Mouse (Mus musculus) liver, embryonic 12.5 days (tissue): Measurements from ENCODE around the gene Rad51b. TPM values are rescaled to one million over a fixed set of nuclear protein-coding genes. Genes with fewer than 3 reads are reported as not detected.
A peak's percentile ranks its signal among the peaks of the same experiment; 100 is the strongest.

Experiments
- ATAC-seq: fragments of 200-750 bp; cut with Nextera tagmentation; 2 replicates; pipeline ENCODE4 v1.8.0; 2017; ENCODE audit warnings: moderate number of reproducible peaks, mild to moderate bottlenecking, moderate library complexity
- H3K27ac ChIP-seq: fragments of 300-500 bp; sonication (generic); 2 replicates; pipeline ENCODE4 v1.5.1; 2016; ENCODE audit warnings: mild to moderate bottlenecking
- H3K27me3 ChIP-seq: fragments of 300-500 bp; sonication (generic); replicated peaks from 2 replicates; pipeline ENCODE4 v1.6.1; 2016; ENCODE audit warnings: mild to moderate bottlenecking, moderate library complexity
- H3K36me3 ChIP-seq: fragments of 300-500 bp; sonication (generic); 2 replicates; pipeline ENCODE4 v1.6.1; 2016; ENCODE audit warnings: mild to moderate bottlenecking, moderate library complexity
- H3K4me1 ChIP-seq: fragments of 300-500 bp; sonication (generic); 2 replicates; pipeline ENCODE4 v1.6.1; 2016
- H3K4me2 ChIP-seq: fragments of 300-500 bp; sonication (generic); 2 replicates; pipeline ENCODE4 v1.6.1; 2016; ENCODE audit warnings: mild to moderate bottlenecking, moderate library complexity
- H3K4me3 ChIP-seq: fragments of 300-500 bp; sonication (generic); 2 replicates; pipeline ENCODE4 v1.5.1; 2016; ENCODE audit warnings: mild to moderate bottlenecking, moderate library complexity
- H3K9ac ChIP-seq: fragments of 300-500 bp; sonication (generic); 2 replicates; pipeline ENCODE4 v1.6.1; 2016; ENCODE audit warnings: mild to moderate bottlenecking, moderate library complexity
- H3K9me3 ChIP-seq: fragments of 300-500 bp; sonication (generic); replicated peaks from 2 replicates; pipeline ENCODE4 v1.6.1; 2016; ENCODE audit warnings: mild to moderate bottlenecking, moderate library complexity
- WGBS: fragments of 180-500 bp; shearing (Covaris S2); methylation state at CpG from one replicate; pipeline ENCODE4 v1.1.7; 2016; ENCODE audit not compliant: insufficient replicate concordance; 5-methylcytosine and 5-hydroxymethylcytosine counted together
- polyA plus RNA-seq: library from polyadenylated mRNA; unstranded; fragments of >200 nt; fragmentation: Nextera tagmentation; extraction: Ambion mirVana; gene quantifications from 2 replicates; pipeline ENCODE4 v1.2.1, GENCODE M21; 2016

Rad51b gene
- polyA plus RNA-seq, 1 experiment from 2014 or later = 7.5 TPM

DNA sequence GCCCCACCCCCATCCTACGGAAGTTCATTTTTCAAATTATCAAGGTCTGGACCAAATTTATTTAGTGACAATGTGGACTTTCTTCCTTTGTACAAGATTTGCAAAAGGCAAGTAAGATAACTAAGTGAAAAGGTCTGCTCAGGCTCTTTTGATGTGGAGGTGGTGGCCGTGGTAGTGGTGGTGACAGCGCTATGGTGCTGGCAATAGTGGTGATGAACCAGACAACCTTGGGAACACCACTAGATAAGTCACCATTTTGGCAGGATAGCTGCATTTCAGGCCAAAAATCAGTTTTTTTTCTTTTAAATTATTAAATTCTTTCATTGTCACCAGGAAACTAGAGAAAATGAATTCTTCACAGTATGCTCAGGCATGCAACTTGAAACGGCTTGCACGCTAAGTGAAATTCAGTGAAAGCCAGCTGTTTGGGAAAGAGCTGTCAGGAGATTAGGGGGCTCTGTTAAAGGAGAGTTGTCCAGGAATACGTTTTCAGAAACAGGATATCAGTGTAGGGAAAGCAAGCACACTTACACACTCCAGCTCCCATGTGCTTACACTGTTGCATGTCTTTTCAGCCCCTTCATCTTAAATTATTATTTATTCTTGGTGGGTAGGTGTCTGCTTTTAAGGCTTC lies 179.4 kb downstream of the Rad51b start:
- Histone ChIP-seq H3K4me2 (no peak overlapping the region), H3K9me3 (no peaks in the 10 kb centered on the region), H3K36me3 (no peaks in the 10 kb centered on the region), H3K27me3 (no peaks in the 10 kb centered on the region), H3K9ac (no peak overlapping the region), H3K4me1 (no peaks in the 10 kb centered on the region), H3K4me3 (no peak overlapping the region), H3K27ac (no peak overlapping the region)
- ATAC-seq = no peak
- WGBS = 79% methylated on average over 6 of the region's 6 CpGs

DNA sequence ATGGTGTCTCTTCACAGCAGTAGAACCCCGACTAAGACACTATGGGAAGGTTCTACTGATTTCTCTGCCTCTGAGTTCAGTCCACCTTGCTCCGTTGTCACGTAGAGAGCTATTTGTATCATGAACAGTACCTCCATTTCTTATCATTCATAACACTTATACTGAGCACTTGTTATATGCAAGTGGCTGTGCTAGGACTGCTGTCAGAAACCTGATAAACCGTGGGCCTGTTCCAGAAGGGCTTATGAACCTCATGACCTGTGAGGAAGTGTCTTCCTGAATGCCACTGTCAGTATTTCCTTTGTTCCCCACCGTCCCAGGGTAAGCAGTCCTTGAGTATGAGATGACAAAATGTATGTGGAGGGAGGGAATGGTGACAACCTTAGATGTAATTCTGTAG lies 181.7 kb downstream of the Rad51b start:
- Histone ChIP-seq H3K4me2 (no peak overlapping the region), H3K27ac (no peak overlapping the region), H3K27me3 (no peaks in the 10 kb centered on the region), H3K9ac (no peak overlapping the region), H3K4me3 (no peak overlapping the region), H3K4me1 (no peaks in the 10 kb centered on the region), H3K9me3 (no peaks in the 10 kb centered on the region), H3K36me3 (no peaks in the 10 kb centered on the region)
- WGBS = 64% methylated on average over 5 of the region's 5 CpGs
- no peak for ATAC-seq

DNA sequence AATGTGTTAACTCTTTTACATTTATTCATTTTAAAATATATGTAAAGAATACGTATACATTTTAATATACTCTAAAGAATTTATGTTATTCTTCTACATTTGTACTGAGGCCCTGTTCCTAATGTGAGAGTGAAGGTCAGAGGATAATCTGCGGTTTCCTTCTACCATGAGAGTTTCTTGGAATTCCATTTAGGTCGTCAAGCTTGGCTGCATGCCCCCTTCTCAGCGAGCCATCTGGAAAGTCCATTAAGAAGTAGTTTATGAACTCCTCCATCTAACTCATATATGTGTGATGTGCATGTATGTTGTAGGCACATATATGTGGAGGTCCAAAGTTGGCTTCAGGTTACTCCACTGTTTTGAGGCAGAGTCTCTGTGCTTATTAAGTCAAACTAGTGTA lies 188.4 kb downstream of the Rad51b start:
- no peaks in the 10 kb centered on the region for H3K9me3 ChIP-seq
- no peak overlapping the region for H3K4me3 ChIP-seq
- H3K27ac ChIP-seq = no peak overlapping the region
- no peaks in the 10 kb centered on the region for H3K36me3 ChIP-seq
- H3K4me1 ChIP-seq = no peaks in the 10 kb centered on the region
- no peaks in the 10 kb centered on the region for H3K27me3 ChIP-seq
- 77% methylated on average over 4 of the region's 4 CpGs for WGBS
- no peak overlapping the region for H3K9ac ChIP-seq
- no peak for ATAC-seq
- no peak overlapping the region for H3K4me2 ChIP-seq

DNA sequence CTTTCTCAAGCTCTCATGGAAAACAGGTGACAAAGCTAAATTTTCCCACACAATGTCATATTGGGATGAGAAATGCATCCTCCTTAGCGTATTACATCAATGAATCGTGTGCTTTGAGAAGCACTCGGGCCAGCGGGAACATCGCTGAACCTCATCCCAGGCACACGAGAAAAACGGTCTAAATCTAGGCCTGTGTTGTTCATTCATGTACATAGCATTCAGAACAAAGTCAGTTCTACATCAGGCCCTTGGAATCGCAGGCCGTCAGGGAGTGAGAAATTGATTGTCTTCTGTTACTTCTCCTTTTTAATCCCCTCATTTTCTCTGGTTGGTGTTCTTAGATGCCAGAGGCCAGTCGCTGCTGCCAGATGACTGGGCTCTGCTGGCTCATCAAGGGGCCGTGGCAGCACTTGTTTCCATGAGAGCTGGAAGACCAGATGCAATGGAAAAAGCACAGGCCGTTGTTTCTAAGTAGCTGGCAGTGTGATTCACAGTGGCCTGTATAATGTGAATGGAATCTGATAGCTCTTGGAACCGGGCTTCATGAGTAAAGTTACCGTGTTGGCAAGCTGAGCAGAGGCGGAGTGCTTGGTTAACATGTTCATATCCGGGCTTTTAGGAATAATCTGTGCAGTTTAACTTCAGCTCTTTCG lies 191.6 kb downstream of the Rad51b start:
- H3K36me3 ChIP-seq = no peaks in the 10 kb centered on the region
- H3K9me3 ChIP-seq = no peaks in the 10 kb centered on the region
- no peak overlapping the region for H3K4me2 ChIP-seq
- H3K4me3 ChIP-seq = no peak overlapping the region
- H3K27me3 ChIP-seq = no peaks in the 10 kb centered on the region
- H3K27ac ChIP-seq = no peak overlapping the region
- no peaks in the 10 kb centered on the region for H3K4me1 ChIP-seq
- no peak for ATAC-seq
- no peak overlapping the region for H3K9ac ChIP-seq
- WGBS = 79% methylated on average over 17 of the region's 17 CpGs

DNA sequence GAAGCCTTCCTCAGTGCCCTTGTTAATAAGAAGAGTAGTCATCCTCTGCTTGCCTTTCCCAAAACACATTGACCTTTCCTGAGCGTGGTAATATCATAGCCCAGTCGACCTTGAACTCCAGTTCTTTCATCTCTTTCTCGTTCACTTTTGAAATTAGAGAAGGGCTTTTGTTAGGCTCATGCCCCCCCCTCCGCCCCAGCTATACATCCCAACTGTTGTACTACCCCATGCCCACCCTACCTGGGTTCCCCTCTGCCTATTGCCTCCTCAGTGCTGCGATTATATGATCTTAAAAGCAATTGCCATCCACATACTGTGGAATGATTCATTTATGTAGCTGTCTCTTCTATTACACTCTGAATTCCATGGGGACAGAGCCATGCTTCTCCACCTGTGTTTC lies 193.5 kb downstream of the Rad51b start:
- no peak overlapping the region for H3K27ac ChIP-seq
- no peaks in the 10 kb centered on the region for H3K36me3 ChIP-seq
- H3K27me3 ChIP-seq = no peaks in the 10 kb centered on the region
- H3K4me1 ChIP-seq = no peaks in the 10 kb centered on the region
- no peak overlapping the region for H3K4me2 ChIP-seq
- H3K4me3 ChIP-seq = no peak overlapping the region
- ATAC-seq = no peak
- 61% methylated on average over 5 of the region's 5 CpGs for WGBS
- H3K9me3 ChIP-seq = no peaks in the 10 kb centered on the region
- no peak overlapping the region for H3K9ac ChIP-seq

DNA sequence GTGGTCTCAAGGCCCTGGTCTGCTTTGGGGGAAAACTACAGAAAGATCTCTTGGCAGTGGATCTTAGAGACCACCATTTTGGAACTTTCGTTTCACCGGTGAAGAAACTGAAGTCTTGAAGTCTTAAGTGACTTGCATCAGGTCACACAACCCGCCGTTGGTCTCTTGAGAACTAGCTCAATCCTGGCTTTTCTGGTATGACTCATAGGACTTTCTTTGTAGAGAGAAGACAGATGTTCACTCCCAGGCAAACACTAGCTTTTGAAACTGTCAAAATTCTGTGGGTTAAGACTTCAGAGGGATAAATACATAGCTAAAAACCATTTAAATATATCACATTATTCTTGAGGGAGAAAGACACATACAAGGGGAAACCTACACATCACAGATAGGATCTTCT lies 195.1 kb downstream of the Rad51b start:
- 86% methylated on average over 4 of the region's 4 CpGs for WGBS
- ATAC-seq = no peak
- no peaks in the 10 kb centered on the region for H3K27me3 ChIP-seq
- H3K36me3 ChIP-seq = no peaks in the 10 kb centered on the region
- H3K9me3 ChIP-seq = no peaks in the 10 kb centered on the region
- H3K27ac ChIP-seq = no peak overlapping the region
- H3K9ac ChIP-seq = no peak overlapping the region
- no peaks in the 10 kb centered on the region for H3K4me1 ChIP-seq
- H3K4me3 ChIP-seq = no peak overlapping the region
- no peak overlapping the region for H3K4me2 ChIP-seq

DNA sequence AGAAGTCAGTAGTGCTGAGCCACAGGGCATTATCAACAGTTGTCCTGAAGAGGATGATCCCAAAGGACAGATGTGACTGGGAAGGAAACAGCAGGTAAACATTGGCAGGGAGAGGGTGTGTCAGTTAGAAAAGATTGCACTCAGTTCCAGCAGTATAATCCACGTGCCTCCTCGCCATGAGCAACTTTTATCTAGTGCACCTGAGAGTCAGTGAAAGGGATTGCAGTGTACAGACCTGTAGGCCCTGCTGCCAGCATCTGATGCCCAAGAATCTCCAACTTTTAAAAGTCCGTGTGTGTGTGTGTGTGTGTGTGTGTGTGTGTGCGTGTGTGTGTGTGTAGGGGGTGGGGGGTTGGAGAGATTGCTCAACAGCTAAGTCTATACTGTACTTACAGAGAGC lies 195.5 kb downstream of the Rad51b start:
- Histone ChIP-seq H3K4me3 (no peak overlapping the region), H3K27me3 (no peaks in the 10 kb centered on the region), H3K27ac (no peak overlapping the region), H3K36me3 (no peaks in the 10 kb centered on the region), H3K4me1 (no peaks in the 10 kb centered on the region), H3K9me3 (no peaks in the 10 kb centered on the region), H3K4me2 (no peak overlapping the region), H3K9ac (no peak overlapping the region)
- ATAC-seq = no peak
- WGBS = 65% methylated on average over 4 of the region's 4 CpGs

DNA sequence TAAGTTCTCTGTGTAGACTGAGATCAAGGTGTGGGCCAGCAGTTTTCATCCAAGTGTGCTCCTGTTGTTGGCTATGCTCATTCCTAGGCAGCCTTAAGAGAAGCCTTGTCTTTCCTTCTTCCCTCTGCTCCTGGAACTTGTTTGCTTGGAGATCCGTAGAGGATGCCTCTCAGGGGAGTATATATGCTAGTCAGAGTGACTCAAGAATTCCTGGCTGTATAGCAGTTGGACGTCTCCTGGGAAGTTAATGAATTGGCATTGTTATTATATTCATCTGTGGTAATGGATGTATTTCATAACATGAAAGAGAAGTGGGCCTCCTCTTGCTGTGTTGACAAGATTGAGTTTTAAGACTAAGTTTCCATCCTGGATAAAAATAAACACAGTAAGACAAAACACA lies 196.4 kb downstream of the Rad51b start:
- Histone ChIP-seq H3K36me3 (no peaks in the 10 kb centered on the region), H3K9ac (no peak overlapping the region), H3K9me3 (no peaks in the 10 kb centered on the region), H3K27ac (no peak overlapping the region), H3K4me3 (no peak overlapping the region), H3K4me1 (no peaks in the 10 kb centered on the region), H3K27me3 (no peaks in the 10 kb centered on the region), H3K4me2 (no peak overlapping the region)
- no peak for ATAC-seq
- WGBS = 78% methylated on average over 2 of the region's 2 CpGs

DNA sequence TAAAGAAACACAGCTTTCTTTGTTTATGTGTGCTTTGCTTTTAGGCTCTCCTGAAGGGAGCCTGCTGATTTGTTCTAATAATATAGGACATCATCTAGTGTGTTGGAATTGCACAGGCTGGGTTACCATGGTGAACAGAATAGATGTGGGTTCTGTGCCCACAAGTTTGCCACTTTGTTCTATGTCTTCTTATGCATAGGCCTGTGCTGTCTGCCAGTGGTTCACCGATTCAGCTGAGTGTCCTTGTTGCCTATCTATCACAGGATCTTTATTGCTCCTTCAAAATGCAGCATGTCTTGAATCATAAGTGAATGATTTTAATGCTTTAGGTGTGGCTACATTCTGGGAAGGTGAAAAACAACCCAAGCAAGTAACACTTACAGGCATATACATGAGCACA lies 201.2 kb downstream of the Rad51b start:
- WGBS = 75% methylated on average over 1 of the region's 1 CpGs
- ATAC-seq = no peak
- Histone ChIP-seq H3K4me2 (no peak overlapping the region), H3K27ac (no peak overlapping the region), H3K27me3 (no peaks in the 10 kb centered on the region), H3K9ac (no peak overlapping the region), H3K9me3 (no peaks in the 10 kb centered on the region), H3K4me3 (no peak overlapping the region), H3K36me3 (no peaks in the 10 kb centered on the region), H3K4me1 (peaks cover 9% of the 10 kb centered on the region)

DNA sequence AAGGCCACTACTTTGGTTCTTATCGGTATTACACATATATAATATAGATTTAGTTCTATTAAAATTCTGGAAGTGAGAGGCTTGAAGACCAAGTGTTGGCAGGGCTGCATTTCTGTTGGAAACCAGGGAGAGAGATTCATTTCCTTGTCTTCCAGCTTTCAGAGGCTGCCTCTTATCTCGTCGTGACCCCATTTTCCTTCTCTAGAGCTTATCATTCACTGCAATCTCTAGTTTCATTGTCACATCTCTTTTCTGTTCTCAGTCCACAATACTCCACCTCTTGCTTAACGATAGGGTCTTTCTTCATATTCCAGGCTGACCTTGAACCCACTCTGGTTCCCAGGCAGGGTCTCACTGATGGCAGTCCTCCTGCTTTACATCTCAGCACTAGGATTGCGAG lies 202.7 kb downstream of the Rad51b start:
- no peak overlapping the region for H3K4me2 ChIP-seq

DNA sequence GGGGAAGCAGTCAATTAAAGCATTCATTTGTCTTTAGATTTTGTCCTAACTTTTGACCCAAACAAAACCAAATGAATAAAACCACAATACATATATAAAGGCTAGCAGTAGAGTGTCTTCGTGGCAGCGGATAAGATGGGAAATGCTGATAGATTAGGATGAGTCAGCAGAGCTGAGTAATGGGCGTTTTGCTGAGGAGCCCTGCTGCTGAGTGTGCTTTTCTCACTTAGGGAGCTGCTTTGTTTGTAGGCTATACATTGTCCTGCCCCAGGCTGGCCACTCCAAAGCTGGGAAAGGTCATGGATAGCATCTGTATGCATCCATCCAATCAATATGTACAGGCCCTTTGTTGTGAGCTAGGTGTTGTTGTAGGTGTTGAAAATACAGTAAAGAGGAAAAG lies 204.8 kb downstream of the Rad51b start:
- Histone ChIP-seq H3K4me1 (peaks cover 23% of the 10 kb centered on the region), H3K4me2 (no peak overlapping the region), H3K27me3 (no peaks in the 10 kb centered on the region), H3K4me3 (no peak overlapping the region), H3K9ac (no peak overlapping the region; the same call in 1 of the 2 replicates), H3K27ac (no peak overlapping the region), H3K9me3 (no peaks in the 10 kb centered on the region), H3K36me3 (no peaks in the 10 kb centered on the region)
- 18% methylated on average over 3 of the region's 3 CpGs for WGBS
- peak; percentile 67 for ATAC-seq

More for the DNA sequence above, 202.7 kb downstream of the Rad51b start:
- no peak overlapping the region for H3K9ac ChIP-seq
- ATAC-seq = no peak
- WGBS = 61% methylated on average over 5 of the region's 5 CpGs
- no peak overlapping the region for H3K4me3 ChIP-seq
- H3K36me3 ChIP-seq = no peaks in the 10 kb centered on the region
- H3K27me3 ChIP-seq = no peaks in the 10 kb centered on the region
- H3K4me1 ChIP-seq = peaks cover 15% of the 10 kb centered on the region
- no peaks in the 10 kb centered on the region for H3K9me3 ChIP-seq
- H3K27ac ChIP-seq = no peak overlapping the region

DNA sequence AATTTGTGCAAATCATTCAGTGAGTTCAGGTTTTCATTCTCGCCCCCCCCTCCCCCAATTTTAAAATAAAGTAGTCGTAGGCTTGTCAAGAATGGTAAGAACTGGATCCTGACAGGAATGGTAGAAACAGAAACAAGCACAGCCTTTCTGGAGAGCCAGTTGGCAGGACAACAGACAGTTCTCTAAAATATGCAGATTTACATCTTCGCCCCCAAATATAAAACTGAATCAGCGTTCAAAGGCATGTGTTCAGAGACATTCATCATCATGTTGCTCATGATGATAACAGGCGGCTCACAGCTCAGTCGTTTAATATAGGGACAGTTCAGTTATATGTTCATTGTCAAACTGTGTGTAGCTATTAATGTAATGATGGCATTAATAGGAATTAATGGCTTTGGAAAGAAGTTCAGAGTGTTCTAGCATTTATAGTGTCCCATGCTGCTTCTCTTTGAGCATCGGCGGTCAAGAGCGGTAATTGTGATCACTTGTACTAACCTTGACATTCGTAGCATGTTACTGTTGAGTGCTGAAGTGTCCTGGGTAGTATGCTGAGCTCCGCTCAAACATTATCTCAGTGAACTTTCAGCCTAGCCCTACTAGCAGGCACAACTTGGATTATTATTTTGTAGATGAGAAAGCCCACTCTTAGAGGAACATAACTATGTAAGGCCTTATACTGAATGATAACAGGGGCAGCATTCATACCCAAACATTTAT lies 205.9 kb downstream of the Rad51b start:
- Histone ChIP-seq H3K4me1 (peaks cover 28% of the 10 kb centered on the region), H3K27me3 (no peaks in the 10 kb centered on the region), H3K36me3 (no peaks in the 10 kb centered on the region), H3K9me3 (no peaks in the 10 kb centered on the region), H3K9ac (no peak overlapping the region), H3K27ac (no peak overlapping the region), H3K4me3 (no peak overlapping the region), H3K4me2 (no peak overlapping the region)
- ATAC-seq = no peak
- 76% methylated on average over 11 of the region's 11 CpGs for WGBS
